Mouse (Mus musculus) layer of hippocampus, adult 18-20 months (tissue): ENCODE measurements around the gene Rhebl1. TPM values are rescaled to one million over a fixed set of nuclear protein-coding genes. Genes with fewer than 3 reads are reported as not detected.
A peak's percentile ranks its signal among the peaks of the same experiment; 100 is the strongest.

Experiments used
- DNase-seq, 2 experiments: peaks; one replicate each; pipeline ENCODE4 v3.0.0; 2022; ENCODE audit warnings: low spot score in 2 of 2
- total RNA-seq, 2 experiments: library from RNA; stranded (reverse); gene quantifications; 2 replicates each; pipeline ENCODE4 v1.2.3; 2021

Gene Rhebl1
- total RNA-seq, 2 experiments from 2014 or later = 5.7 to 6.3 TPM

DNA sequence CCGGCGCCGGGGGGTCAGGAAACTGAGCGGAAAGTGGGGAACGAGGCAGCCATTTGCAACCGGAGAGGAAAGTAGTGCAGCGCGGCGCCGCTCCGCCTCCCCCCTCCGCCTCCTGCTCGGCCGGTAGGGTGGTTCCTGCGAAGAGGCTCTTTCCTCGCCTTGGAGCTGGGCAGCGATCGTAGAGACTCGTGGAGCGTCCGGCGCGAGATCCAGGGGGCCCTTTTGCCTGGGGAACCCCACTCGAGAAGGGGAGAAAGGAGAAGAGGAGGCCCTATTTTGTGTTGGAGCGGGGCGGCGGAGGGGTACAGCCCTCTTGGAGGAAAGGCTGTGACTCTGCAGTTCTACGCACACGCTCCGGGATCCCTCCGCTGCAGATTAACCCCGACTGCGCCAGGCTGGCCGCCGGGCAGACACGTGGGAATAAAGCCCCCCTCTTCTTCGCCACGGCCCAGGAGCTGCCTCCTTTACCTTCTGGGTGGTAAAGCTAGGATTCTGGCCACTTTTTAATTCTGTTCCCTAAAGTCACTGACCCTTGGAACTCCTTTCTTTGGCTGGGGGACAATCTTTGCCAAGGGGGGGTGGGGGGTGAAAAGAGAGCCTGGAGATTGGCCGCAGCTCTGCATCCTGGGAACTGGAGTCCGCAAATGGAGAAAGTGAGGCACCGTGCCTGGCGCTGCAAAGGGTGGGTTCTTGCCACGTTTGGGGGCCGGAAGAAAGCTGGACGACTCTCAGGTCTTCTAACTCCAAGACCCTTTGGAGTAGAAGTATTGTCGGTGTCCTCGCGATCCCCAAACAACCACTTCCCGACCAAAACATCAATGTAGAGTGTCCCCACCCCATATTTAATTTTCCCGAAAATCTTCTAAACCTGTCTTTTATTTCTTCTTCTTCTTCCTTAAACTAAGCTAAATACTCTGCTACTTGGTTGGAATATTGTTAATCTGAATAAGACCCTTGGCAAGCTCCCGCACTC lies 22.1 kb downstream of the Rhebl1 start:
- peak; percentile 91 to 96 for DNase-seq

- peak in 1 of 2 experiments; percentile 45 for DNase-seq
Measured at GRCm38 (mm10) chr15:98871070-98871915, 23.0 kb downstream of the Rhebl1 start, which contains the start of gene Kmt2d. TSS of gene Kmt2d (minus strand) at chr15:98871204.

GRCm38 (mm10) chr15:98870179-98871069 lies 23.9 kb downstream of the Rhebl1 start:
- DNase-seq = no peak

DNA sequence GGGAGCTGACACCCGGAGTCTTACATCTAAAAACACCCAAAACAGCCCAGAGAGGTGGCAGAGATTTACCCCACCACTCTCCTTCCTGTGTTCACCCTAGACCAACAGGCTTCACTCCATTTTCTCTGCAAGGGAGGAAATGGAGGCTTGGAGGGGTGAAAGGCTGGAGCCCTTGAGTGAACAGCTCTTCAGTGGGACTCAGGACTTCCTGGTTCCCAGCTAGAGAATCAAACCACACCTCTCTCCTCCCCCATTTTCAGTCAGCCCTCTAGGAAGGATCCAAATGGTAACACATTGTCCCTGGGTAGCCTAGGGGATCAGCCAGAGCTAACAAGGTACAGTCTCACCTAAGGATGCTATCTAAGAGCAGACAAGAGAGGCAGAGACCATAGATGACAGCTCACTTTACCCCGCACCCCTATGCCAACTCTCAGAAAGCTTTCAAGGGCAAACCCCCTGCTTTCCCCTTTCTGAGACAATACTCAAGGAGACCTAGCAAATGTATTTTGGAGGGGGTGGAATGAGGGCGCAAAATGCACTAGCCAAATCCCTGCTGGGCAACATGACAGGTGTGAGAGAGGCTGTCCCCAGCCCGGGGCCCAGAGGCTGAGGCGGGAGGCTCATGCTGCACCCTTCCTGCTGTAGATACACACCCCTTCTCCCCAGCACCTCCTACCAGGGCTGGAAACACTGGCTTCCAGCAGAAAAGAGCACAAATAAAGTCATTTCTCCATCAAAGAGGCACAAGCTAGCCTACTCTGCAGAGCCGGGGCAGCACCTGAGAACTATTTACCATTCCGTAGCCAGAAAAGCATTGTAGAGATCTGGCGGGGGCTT lies 24.8 kb downstream of the Rhebl1 start:
- no peak for DNase-seq

DNA sequence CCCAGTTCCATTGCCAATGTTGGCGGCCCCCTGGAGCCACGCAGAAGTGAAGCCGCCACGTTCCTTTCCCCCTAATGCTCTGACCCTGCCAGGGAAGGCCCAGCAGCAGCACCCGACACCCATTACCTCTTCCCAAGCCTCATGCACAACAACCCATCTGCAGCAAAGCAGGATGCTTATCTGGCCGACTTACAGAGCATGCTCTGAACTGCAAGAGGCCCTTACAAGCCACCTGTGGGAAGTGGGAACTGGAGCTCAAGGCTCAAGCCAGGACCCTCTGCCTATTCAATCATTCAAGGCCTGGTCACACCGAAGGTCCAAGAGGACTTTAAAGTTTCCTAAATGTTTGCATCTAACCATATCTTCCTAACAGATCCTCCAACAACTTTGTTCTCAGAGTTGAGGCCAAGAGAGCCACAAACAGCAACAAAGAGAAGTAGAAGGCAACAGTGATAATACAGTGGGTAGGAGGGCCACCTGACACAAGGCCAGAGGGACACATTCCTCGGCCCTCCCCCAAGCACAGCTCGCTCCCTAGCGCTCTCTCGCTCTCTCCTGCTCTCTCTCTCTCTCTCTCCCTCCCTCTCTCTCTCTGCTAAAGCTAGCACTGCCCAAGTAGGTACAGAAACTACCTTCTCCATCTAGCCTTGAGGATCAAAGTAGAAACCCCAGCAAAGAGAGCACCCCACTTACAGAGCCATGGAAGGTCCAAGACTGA lies 25.8 kb downstream of the Rhebl1 start:
- no peak for DNase-seq

- peak in 1 of 2 experiments; percentile 65 for DNase-seq
Measured at GRCm38 (mm10) chr15:98867321-98867720, 27.0 kb downstream of the Rhebl1 start.

- DNase-seq = no peak
Measured at GRCm38 (mm10) chr15:98866501-98866900, 27.8 kb downstream of the Rhebl1 start.

- DNase-seq = no peak
Measured at GRCm38 (mm10) chr15:98865771-98866170, 28.6 kb downstream of the Rhebl1 start.

- DNase-seq = no peak
Measured at GRCm38 (mm10) chr15:98864951-98865350, 29.4 kb downstream of the Rhebl1 start.

- DNase-seq = no peak
Measured at GRCm38 (mm10) chr15:98863451-98863958, 30.8 kb downstream of the Rhebl1 start.

GRCm38 (mm10) chr15:98861701-98862410 lies 32.5 kb downstream of the Rhebl1 start:
- DNase-seq = no peak

GRCm38 (mm10) chr15:98860921-98861320 lies 33.4 kb downstream of the Rhebl1 start:
- DNase-seq = no peak

GRCm38 (mm10) chr15:98859319-98860043 lies 34.9 kb downstream of the Rhebl1 start:
- no peak for DNase-seq

GRCm38 (mm10) chr15:98854214-98854613 lies 40.1 kb downstream of the Rhebl1 start:
- no peak for DNase-seq

- DNase-seq = no peak
Measured at GRCm38 (mm10) chr15:98853161-98853937, 41.0 kb downstream of the Rhebl1 start.

DNA sequence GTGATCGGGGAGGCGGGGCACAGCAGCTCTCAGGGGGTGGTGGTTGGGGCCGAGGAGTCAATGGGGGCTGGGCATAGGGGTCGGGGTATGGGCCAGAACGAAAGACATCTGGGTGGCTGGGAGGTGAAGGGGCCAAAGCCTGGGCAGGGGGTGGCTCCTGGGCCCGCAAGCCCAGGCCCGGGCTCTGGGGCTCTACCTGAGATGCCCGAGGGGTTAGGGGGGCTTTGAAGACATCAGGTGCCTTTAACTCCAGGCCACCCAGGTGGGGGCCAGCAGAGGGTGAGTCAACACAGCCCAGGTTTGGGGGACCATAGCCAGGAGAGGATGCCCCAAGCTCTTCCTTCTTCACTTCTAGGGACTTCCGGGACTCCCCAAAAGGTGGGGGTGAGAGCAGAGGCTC lies 41.6 kb downstream of the Rhebl1 start:
- no peak for DNase-seq

- no peak for DNase-seq
Measured at GRCm38 (mm10) chr15:98852071-98852470, 42.3 kb downstream of the Rhebl1 start.
